Mouse (Mus musculus) liver, postnatal 0 days (tissue): ENCODE data around the gene Rhbdf2. TPM values are rescaled to one million over a fixed set of nuclear protein-coding genes. Genes with fewer than 3 reads are reported as not detected.

Source experiments
- ATAC-seq: fragments of 200-750 bp; cut with Nextera tagmentation; 2 replicates; pipeline ENCODE4 v1.8.0; 2017; ENCODE audit warnings: mild to moderate bottlenecking, moderate library complexity
- DNase-seq: peaks from one replicate; pipeline ENCODE4 v3.0.0-alpha.2; 2016
- H3K27ac ChIP-seq: fragments of 300-500 bp; sonication (generic); 2 replicates; pipeline ENCODE4 v1.5.1; 2014; ENCODE audit warnings: antibody characterized with exemption, moderate library complexity, mild to moderate bottlenecking, low read depth
- H3K27me3 ChIP-seq: fragments of 300-500 bp; sonication (generic); 2 replicates; pipeline ENCODE4 v1.6.1; 2014; ENCODE audit warnings: low read length, control low read depth, mixed read lengths; ENCODE audit not compliant: insufficient read depth
- H3K36me3 ChIP-seq: fragments of 300-500 bp; sonication (generic); replicated peaks from 2 replicates; pipeline ENCODE4 v1.6.1; 2014; ENCODE audit warnings: mild to moderate bottlenecking, control low read depth, low read length, moderate library complexity, mixed read lengths; ENCODE audit not compliant: insufficient read depth
- H3K4me1 ChIP-seq: fragments of 300-500 bp; sonication (generic); 2 replicates; pipeline ENCODE4 v1.6.1; 2014; ENCODE audit warnings: antibody characterized with exemption, mild to moderate bottlenecking, control low read depth; ENCODE audit not compliant: insufficient read depth
- H3K4me2 ChIP-seq: fragments of 300-500 bp; sonication (generic); 2 replicates; pipeline ENCODE4 v1.6.1; 2014; ENCODE audit warnings: low read depth, mild to moderate bottlenecking, low read length, moderate library complexity, mixed read lengths
- H3K4me3 ChIP-seq: fragments of 300-500 bp; sonication (generic); 2 replicates; pipeline ENCODE4 v1.5.1; 2014; ENCODE audit warnings: low read depth, low read length
- H3K9ac ChIP-seq: fragments of 300-500 bp; sonication (generic); replicated peaks from 2 replicates; pipeline ENCODE4 v1.6.1; 2014; ENCODE audit warnings: mild to moderate bottlenecking, moderate library complexity
- H3K9me3 ChIP-seq: fragments of 300-500 bp; sonication (generic); 2 replicates; pipeline ENCODE4 v1.6.1; 2016; ENCODE audit warnings: mild to moderate bottlenecking, control low read depth, low read length, mixed read lengths
- CTCF ChIP-seq: sonication (generic); IDR thresholded peaks from 2 replicates; pipeline ENCODE4 v1.5.1; 2016; ENCODE audit warnings: antibody characterized with exemption, low read depth
- EP300 ChIP-seq: IDR thresholded peaks from 2 replicates; pipeline ENCODE4 v1.6.1; 2016; ENCODE audit warnings: antibody characterized with exemption, low read depth, mild to moderate bottlenecking
- WGBS: fragments of 180-500 bp; shearing (Covaris S2); extraction: QIAGEN DNeasy Blood & Tissue Kit; methylation state at CpG from one replicate; pipeline ENCODE4 v1.1.7; 2014; ENCODE audit not compliant: insufficient replicate concordance; 5-methylcytosine and 5-hydroxymethylcytosine counted together
- polyA plus RNA-seq: library from polyadenylated mRNA; unstranded; fragments of >200 nt; fragmentation: Nextera tagmentation; extraction: Ambion mirVana; gene quantifications from 2 replicates; pipeline ENCODE4 v1.2.1, GENCODE M21; 2015

Rhbdf2 gene
- polyA plus RNA-seq, 1 experiment from 2014 or later: 4.9 TPM

GRCm38 (mm10) chr11:116591621-116592020 lies 35.2 kb downstream of the Rhbdf2 start:
- Histone ChIP-seq H3K9ac (no peak overlapping the region), H3K27me3 (no peaks in the 10 kb centered on the region), H3K36me3 (no peaks in the 10 kb centered on the region), H3K27ac (no peak overlapping the region), H3K9me3 (no peaks in the 10 kb centered on the region), H3K4me3 (no peak overlapping the region), H3K4me1 (peaks cover 10% of the 10 kb centered on the region), H3K4me2 (no peak overlapping the region)
- no peak for TF ChIP-seq CTCF
- no peak for TF ChIP-seq EP300
- WGBS: 59% methylated on average over 4 of the region's 4 CpGs
- DNase-seq (no peak), ATAC-seq (no peak)

GRCm38 (mm10) chr11:116589574-116589973 lies 37.2 kb downstream of the Rhbdf2 start:
- no peak for DNase-seq
- no peak for ATAC-seq
- H3K27me3 ChIP-seq: no peaks in the 10 kb centered on the region
- 51% methylated on average over 8 of the region's 8 CpGs for WGBS
- no peak overlapping the region for H3K4me3 ChIP-seq
- TF ChIP-seq EP300 (no peak), CTCF (no peak)
- H3K4me1 ChIP-seq: peaks cover 10% of the 10 kb centered on the region
- H3K9ac ChIP-seq: no peak overlapping the region
- no peak overlapping the region for H3K27ac ChIP-seq
- no peak overlapping the region for H3K4me2 ChIP-seq
- H3K36me3 ChIP-seq: no peaks in the 10 kb centered on the region
- no peaks in the 10 kb centered on the region for H3K9me3 ChIP-seq

GRCm38 (mm10) chr11:116589020-116589531 lies 37.7 kb downstream of the Rhbdf2 start:
- TF ChIP-seq EP300 (no peak), CTCF (no peak)
- no peak overlapping the region for H3K4me3 ChIP-seq
- H3K27me3 ChIP-seq: no peaks in the 10 kb centered on the region
- H3K9me3 ChIP-seq: no peaks in the 10 kb centered on the region
- no peak overlapping the region for H3K9ac ChIP-seq
- no peak for DNase-seq
- H3K27ac ChIP-seq: no peak overlapping the region
- peaks cover 10% of the 10 kb centered on the region for H3K4me1 ChIP-seq
- no peak overlapping the region for H3K4me2 ChIP-seq
- no peak for ATAC-seq
- 34% methylated on average over 14 of the region's 14 CpGs for WGBS
- no peaks in the 10 kb centered on the region for H3K36me3 ChIP-seq

- ATAC-seq (peak; percentile 79), DNase-seq (peak; percentile 83)
- no peak overlapping the region for H3K4me3 ChIP-seq
- no peak overlapping the region for H3K4me2 ChIP-seq
- no peak overlapping the region for H3K9ac ChIP-seq
- H3K9me3 ChIP-seq: no peaks in the 10 kb centered on the region
- H3K36me3 ChIP-seq: no peaks in the 10 kb centered on the region
- 28% methylated on average over 23 of the region's 23 CpGs for whole genome bisulfite sequencing
- TF ChIP-seq EP300 (no peak), CTCF (peak; percentile 98)
- H3K27ac ChIP-seq: no peak overlapping the region
- peaks cover 7% of the 10 kb centered on the region for H3K4me1 ChIP-seq
- no peaks in the 10 kb centered on the region for H3K27me3 ChIP-seq
These were observed 39.8 kb downstream of the Rhbdf2 start for GRCm38 (mm10) chr11:116586801-116587631.

GRCm38 (mm10) chr11:116586310-116586709 lies 40.5 kb downstream of the Rhbdf2 start, which contains the start of gene Aanat:
Gene Aanat, plus strand, starts transcription at chr11:116586432.
- TF ChIP-seq CTCF (no peak), EP300 (no peak)
- Histone ChIP-seq H3K27ac (no peak within 1 kb of the TSS), H3K4me2 (no peak within 1 kb of the TSS), H3K27me3 (no peaks in the 10 kb centered on the region), H3K4me3 (no peak within 1 kb of the TSS), H3K36me3 (no peaks in the 10 kb centered on the region), H3K9me3 (no peaks in the 10 kb centered on the region), H3K9ac (no peak within 1 kb of the TSS), H3K4me1 (peaks cover 7% of the 10 kb centered on the region)
- whole genome bisulfite sequencing: 72% methylated on average over 5 of the region's 5 CpGs
- no peak for DNase-seq
- ATAC-seq: no peak

GRCm38 (mm10) chr11:116585682-116586081 lies 41.1 kb downstream of the Rhbdf2 start:
- WGBS: 72% methylated on average over 6 of the region's 6 CpGs

More at GRCm38 (mm10) chr11:116585682-116586081, 41.1 kb downstream of the Rhbdf2 start:
- Histone ChIP-seq H3K4me2 (no peak overlapping the region), H3K27ac (no peak overlapping the region), H3K9ac (no peak overlapping the region), H3K27me3 (no peaks in the 10 kb centered on the region), H3K9me3 (no peaks in the 10 kb centered on the region), H3K4me3 (no peak overlapping the region), H3K36me3 (no peaks in the 10 kb centered on the region), H3K4me1 (peaks cover 8% of the 10 kb centered on the region)
- TF ChIP-seq EP300: no peak
- no peak for TF ChIP-seq CTCF
- no peak for DNase-seq
- ATAC-seq: no peak
